Mouse (Mus musculus): Measurements from ENCODE around the gene Fggy.

The Fggy gene

DNA sequence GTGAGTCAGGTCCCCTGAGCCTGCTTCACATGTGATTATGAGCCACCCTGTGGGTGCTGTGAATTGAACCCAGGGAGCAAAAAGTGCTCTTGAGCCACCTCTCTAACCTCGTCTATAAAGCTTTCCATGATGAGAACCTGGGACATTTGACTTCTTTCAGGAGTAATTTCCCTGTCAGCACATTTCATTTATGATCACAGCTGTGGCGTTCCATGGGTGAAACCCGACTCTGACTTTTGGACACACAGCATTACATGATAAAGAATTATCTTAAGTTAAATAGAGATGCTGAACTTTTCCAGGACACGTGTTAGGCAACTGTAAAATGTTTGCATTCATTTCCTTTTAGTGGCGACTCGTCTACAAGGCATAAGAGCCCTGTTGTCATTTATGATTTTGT lies 39.9 kb downstream of the Fggy start:
- DNase-seq = no peak

DNA sequence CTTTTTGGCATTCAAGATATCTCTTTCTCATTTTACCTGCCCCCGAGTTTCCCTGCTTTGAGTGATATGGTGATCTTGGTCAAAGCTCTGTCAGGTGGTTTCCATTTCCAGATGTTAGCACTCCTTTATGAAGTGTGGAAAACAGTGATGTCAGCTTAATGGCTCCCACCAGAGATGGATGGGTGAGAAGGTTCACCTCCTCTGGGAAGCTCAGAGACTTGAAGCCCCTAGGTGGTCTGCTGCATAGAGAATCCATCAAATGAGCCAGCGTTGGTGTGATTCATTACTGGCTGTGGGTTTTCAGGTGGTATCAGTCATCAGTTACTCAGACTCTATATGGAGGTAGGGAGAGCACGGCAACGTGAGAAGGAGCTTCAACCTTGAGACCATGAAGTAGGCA lies 44.5 kb downstream of the Fggy start:
- DNase-seq = no peak

DNA sequence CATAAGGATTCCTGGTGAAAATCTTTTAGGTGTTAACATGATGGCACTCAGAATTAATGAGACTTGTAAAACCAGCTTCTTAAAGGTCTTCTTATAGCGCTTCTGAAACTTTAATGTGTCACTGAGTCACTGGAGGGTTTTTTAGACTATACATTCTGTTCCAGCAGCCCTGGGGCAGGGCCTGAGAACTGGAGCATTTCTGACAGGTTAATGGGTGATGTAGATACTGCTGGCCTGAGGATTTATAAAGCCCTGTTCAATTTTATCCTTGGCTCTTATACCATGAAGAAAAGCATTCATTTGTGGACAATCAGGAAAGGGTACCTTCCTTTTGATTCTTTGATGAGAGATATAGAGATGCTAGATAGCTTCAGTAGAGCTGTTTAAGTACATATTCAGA lies 45.9 kb downstream of the Fggy start:
- DNase-seq = no peak

DNA sequence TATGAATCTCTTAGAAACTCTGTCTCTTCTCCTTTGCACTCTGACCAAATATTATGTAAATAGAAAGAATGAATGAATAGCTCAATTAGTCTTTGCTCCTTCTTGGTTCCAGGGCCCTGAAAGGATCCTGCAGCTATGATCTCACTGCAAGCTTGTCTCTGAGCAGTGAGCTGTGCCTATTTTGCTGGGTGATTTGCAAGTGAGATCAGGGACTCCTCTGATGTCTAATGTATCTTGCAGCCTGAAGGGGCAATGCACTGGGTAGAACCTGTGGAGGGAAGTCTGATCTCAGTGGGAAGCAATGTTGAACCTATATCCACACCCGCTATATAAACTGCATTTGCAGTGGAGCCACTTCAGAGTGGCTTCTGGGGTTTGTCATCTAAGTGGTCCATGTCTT lies 53.4 kb downstream of the Fggy start:
- no peak for DNase-seq

DNA sequence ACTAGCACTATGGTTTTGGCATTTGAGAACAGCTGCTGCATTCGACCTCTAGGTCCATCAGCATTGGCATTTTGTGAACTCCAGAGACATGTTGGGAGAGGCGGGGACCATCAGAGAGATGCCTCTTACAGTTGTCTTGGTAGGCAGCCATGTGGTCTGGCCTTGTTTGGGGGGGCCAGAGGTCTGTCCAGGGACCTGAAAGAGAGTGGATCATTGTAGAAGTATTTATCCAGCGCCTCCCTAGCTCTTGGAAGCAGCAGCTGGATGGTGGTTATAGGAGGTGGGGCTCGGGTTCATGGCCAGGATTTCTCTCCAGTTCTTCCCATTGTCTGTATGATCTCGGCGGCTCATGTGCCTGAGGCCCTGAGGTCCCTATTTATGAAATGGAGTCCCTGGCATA lies 54.1 kb downstream of the Fggy start:
- no peak for DNase-seq

GRCm38 (mm10) chr4:95621046-95621445 lies 63.7 kb downstream of the Fggy start:
- no peak for DNase-seq

- DNase-seq = no peak
These were observed 67.4 kb downstream of the Fggy start for GRCm38 (mm10) chr4:95624696-95625095.

DNA sequence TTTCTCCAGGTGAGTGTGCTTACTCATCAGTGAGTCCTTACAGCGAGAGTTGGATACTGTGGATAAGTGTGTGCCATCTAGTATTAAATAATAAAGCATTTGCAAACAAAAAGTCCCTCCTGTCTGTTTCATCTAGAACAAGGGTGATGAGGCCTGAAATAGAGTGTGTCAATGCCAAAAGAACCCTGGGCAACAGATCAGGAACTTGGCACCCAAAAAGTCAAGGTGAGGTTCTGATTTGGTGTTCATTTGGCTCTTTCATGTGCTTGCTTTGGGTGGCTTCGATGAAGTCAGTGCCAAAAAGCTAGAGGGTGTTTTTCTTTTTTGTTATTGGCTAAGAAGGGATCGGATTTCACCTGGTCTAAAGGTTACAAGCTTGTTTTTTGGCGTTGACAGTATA lies 68.3 kb downstream of the Fggy start:
- DNase-seq = no peak

- no peak for DNase-seq
These were observed 68.9 kb downstream of the Fggy start for GRCm38 (mm10) chr4:95626186-95626585.

DNA sequence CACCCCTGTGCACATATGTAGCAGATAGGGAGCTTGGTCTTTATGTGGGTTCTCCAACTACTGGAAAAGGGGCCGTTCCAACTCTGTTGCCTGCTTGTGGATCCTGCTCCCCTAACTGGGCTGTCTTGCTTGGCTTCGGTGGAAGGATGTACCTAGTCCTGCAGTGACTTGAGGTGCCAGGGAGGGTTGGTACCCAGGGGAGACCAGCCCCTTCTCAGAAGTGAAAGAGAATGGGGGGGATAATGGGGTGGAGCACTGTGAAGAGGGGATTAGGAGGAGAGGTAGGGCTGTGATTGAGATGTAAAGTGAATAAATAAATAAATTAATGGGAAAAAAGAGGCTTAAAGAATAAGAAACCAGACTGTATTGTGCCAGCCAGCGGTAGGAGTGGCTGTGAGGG lies 77.6 kb downstream of the Fggy start:
- DNase-seq = no peak

DNA sequence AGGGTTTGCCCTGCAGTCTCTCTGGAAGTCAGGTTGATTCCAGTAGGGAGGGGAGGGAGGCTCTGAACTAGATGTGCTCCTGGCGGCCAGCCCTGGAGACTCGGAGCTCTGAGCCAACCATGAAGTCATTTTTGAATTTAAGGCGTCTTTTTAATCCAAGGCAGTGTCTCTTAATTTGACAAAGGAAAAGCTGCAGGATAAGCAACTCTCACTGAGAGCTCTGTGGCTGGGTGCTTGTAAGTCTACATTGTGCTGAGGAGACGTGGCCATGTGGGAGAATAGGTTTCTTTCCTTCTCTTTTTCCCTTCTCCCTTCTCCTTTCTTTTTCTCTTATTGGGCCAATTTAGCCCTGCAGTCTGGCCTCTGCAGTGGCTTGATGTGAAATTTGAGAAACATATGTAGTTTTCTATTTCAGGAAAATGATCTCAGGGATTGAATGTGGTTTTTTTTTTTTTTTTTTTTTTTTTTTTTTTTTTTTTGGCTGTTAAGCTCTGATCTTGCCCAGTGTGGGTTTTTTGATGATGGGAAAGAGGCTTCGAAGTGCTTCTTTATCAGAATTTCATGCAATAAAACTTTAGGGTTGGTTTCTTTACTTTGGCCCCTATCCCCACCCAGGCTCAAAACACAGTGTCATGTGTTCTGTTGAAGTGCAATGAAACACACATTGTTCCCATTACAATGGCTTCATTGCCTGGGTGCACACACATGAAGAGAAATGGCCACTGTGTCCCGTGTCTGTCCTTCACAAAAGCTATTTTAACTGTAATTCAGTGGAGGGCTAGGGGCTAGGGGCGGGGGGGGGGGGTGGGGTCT lies 79.8 kb downstream of the Fggy start:
- DNase-seq = peak; percentile 28

GRCm38 (mm10) chr4:95638063-95638462 lies 80.8 kb downstream of the Fggy start:
- no peak for DNase-seq

DNA sequence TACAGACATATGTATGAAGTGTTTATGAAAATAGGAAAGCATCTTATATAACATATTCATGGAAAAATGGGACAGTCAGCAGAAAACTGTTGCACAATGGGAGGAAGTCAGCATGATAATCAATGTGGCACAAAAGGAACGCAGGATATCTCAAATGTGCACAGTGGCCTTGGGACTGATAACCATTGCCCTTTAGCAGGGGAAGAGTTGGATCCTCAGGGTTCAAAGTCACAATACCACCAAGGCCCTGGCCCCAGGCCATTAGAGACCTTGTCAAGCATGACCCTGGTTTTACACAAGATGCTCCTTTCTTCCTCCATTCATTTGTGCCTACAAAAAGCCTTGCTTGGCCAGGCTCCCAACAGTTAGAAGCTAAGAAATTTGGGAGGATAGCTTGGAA lies 83.5 kb downstream of the Fggy start:
- DNase-seq = no peak

- no peak for DNase-seq
These were observed 86.7 kb downstream of the Fggy start for GRCm38 (mm10) chr4:95644048-95644447.

DNA sequence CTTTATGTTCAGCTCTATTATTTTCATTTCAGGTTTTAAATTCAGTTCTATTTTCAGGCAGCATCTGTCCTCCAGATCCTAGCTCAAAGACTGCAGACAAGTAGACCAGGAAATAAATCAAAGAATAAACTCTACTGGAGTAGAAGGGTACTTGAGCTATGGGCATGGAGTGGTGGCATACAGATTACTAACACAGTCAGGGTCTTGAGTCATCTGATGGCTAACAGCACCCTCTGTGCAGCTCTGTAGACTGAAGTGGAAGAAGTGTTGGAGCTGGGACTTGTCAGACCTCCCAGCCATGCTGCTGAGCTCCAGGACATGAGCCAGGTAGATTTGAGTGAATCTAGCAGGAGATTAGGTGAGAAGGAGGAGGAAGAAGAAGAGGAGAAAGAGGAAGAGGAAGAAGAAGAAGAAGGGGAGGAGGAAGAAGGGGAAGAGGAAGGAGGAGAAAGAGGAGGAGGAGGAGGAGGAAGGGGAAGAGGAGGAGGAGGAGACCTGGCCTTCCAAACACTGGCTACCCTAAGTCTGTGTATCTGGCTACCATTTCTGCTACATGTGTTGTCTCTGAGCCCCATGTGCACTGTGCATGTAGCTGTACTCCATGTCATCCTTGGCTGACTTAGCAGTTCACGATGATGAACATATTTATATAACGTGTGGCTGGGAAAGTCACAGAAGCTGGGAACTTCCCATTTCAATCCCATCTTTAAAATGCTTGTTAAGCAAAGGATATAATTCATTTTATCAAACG lies 91.7 kb downstream of the Fggy start:
- DNase-seq = no peak

GRCm38 (mm10) chr4:95649552-95649905 lies 92.2 kb downstream of the Fggy start:
- no peak for DNase-seq

DNA sequence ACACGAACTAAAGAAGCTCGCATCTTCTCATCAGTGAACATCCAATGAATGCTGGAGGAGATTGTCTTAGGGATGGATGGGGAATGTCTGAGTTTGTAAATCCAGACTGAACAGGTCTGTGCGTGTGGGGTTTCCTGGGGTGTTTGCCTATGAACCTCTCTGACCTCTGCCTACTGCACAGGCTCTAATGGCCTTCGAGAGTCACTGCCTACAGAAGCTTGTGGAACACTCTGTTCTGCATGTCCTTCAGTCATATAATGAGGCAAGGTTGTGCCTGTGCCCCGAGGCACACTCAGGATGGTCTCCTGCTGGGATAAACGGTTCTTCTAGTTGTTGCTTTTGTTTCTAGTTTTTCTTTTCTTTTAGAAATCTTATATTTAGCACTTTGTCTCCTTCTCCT lies 92.7 kb downstream of the Fggy start:
- DNase-seq = no peak

GRCm38 (mm10) chr4:95652044-95652443 lies 94.7 kb downstream of the Fggy start:
- peak; percentile 64 for DNase-seq

GRCm38 (mm10) chr4:95653296-95653912 lies 96.1 kb downstream of the Fggy start:
- peak; percentile 29 for DNase-seq

DNA sequence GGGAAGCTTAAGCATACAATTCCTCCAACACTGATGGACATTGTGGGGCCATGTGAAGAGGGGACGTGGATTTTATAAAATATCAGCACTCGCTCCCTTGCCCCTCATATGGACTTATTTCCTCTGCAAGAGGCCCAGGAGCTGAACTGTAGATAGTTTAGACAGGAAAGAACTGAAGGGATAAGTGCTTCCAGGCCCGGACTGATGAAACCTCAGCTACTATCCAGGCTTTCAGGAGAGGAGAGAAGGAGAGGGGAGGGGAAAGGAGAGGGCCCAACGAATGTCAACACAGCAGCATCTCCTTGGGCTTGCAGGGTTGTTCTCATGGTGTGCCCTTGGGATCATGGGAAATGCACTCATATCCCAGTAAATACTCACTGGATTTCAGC lies 96.6 kb downstream of the Fggy start:
- DNase-seq = no peak

DNA sequence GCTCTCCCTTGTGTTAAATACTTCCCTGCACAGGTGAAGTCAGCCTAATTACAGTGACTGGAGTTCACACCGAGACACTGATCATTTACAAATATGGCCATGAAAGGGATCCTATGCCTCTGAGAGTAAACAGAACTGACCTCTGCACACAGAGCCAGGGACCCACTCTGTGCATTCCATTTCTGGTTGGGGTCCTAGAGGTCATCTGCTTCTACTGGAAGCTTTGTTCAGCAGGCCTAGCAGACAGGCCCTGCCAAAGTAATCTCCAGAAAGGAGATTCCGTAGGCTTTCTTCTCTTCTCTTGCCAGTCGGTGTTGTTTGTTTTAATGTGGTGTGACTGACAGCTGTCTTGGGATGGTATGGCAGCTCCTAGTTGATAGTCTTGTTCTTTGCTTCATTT lies 101.7 kb downstream of the Fggy start:
- no peak for DNase-seq

DNA sequence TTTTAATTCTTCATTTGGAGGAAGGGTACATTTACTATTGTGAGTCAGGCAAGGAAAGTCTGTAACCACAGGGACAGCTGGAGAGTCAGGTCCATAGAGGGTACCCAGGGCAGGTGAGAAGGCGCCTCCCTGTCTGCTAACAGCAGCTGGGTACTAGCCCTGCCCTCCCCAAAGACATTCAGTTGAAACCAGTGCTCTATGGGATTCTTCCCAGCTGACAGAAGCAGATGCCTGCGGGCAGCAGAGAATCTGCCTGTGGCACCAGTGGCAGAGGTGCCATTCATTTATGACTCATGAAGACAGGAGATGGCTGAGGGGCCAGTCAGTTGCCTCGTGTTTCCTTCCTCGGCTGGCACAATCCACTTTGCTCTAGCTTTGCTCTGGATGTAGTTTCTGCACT lies 106.3 kb downstream of the Fggy start:
- no peak for DNase-seq

DNA sequence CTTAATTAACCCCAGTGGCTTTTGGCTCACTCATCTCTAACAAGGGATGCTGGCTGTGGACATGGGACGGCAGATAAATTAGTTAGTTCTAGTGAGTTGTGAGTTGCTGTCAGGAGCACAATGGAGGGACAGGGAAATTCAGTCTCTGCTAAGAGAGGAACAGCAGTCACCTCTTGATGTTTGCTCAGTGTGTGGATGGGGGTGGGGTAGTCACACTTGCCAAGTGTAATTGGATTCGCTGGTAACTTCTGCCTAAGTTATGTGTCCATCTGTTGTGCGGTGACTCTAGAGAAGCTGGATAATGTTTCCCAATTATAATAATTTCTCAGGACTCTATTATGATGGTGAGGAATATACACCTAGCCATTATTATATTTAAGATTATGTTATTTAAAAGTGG lies 107.0 kb downstream of the Fggy start:
- no peak for DNase-seq

- DNase-seq = no peak
These were observed 109.1 kb downstream of the Fggy start for GRCm38 (mm10) chr4:95666284-95666889.

Measured in retina, postnatal 1 day (tissue).